ENCODE assay signal across 29 mouse cellular contexts in the genomic region with DNA sequence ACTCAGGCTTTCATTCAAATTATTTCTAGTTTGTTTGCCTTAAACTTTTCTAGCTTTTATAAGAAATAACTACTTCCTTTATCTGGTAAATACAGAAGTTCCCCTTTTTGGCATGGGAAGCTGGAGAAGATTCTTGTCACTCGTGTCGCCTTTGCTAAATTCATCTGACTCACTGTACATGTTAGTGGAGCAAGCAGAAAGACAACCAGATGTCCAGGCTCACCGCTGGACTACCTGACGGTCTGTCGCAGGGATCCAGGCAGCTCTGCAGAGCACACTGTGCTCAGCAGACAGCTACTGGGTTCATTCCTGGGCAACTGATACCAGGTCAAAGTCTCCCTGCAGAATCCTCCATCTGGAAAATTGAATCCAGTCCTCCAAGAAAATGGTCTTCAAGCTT.
DNase-seq lines count a peak whose midpoint lies in the region; ATAC-seq and TF ChIP-seq lines count a peak whose summit lies in the region.
"Had no signal": no experiment of that assay in that cellular context is flagged by ENCODE, and none has a peak within 500 bp of the region (broad histone marks: within the 10 kb centered on the region; RNA-seq: fewer than 3 reads in every experiment).

No protein-coding gene starts in this region.

- no peak overlapping the region for H3K4me3 ChIP-seq in G1E (ENCODE audit: low read depth, low read length)
- H3K4me3 ChIP-seq in bone marrow macrophage, adult 2 months (ENCODE audit: insufficient read depth, low read length) = peak overlapping the region; percentile 21; the same call in 1 of the 2 replicates
- no peak overlapping the region for H3K4me3 ChIP-seq in macrophage (ENCODE audit: inconsistent target)
- no peak overlapping the region for H3K4me3 ChIP-seq in midbrain, embryonic 14.5 days (replicated peaks; ENCODE audit: low read depth, low read length)
- H3K4me3 ChIP-seq: embryonic facial prominence, embryonic 13.5 days; erythroblast, embryonic 14.5 days; forebrain, embryonic 13.5 days; hindbrain, embryonic 13.5 days; left cerebral cortex, adult 2 months; limb, embryonic 15.5 days; liver, embryonic 15.5 days had no signal

- peak; percentile 73 for ATAC-seq in G1E (ENCODE audit: extremely low read depth, insufficient number of reproducible peaks, low FRiP score, poor library complexity, severe bottlenecking)
- no peak for ATAC-seq in midbrain, embryonic 14.5 days (ENCODE audit: low FRiP score, low TSS enrichment)
- ATAC-seq: forebrain, embryonic 13.5 days; inflammation-experienced regulatory T-cells, adult 6 months; Patski had no signal

- TF ChIP-seq CTCF in G1E (IDR thresholded peaks at IDR 0.05; ENCODE audit: low read depth, low read length) = no peak
- no peak for TF ChIP-seq CTCF in bone marrow macrophage, adult 2 months (IDR thresholded peaks at IDR 0.05; ENCODE audit: low read depth, low read length)

- H3K36me3 ChIP-seq in G1E (replicated peaks) = no peaks in the 10 kb centered on the region
- no peaks in the 10 kb centered on the region for H3K36me3 ChIP-seq in macrophage (ENCODE audit: inconsistent target)
- no peaks in the 10 kb centered on the region for H3K36me3 ChIP-seq in midbrain, embryonic 14.5 days (ENCODE audit: control insufficient read depth, insufficient read depth, low read length)
- H3K36me3 ChIP-seq: embryonic facial prominence, embryonic 13.5 days; hindbrain, embryonic 13.5 days; limb, embryonic 15.5 days; liver, embryonic 15.5 days had no signal

- H3K4me1 ChIP-seq in G1E (ENCODE audit: insufficient read depth, low read depth, low read length) = no peaks in the 10 kb centered on the region
- H3K4me1 ChIP-seq in bone marrow macrophage, adult 2 months (ENCODE audit: control insufficient read depth, insufficient read depth, low read length) = peaks cover 2% of the 10 kb centered on the region; the same call in 1 of the 2 replicates
- H3K4me1 ChIP-seq in midbrain, embryonic 14.5 days (ENCODE audit: control insufficient read depth, insufficient read depth, low read length) = no peaks in the 10 kb centered on the region
- H3K4me1 ChIP-seq: embryonic facial prominence, embryonic 13.5 days; forebrain, embryonic 13.5 days; hindbrain, embryonic 13.5 days; limb, embryonic 15.5 days; liver, embryonic 15.5 days had no signal

- H3K79me2 ChIP-seq in macrophage (ENCODE audit: inconsistent target) = no peaks in the 10 kb centered on the region

- peak; percentile 80 for DNase-seq in 3134 (ENCODE audit: extremely low read depth, insufficient read length, low spot score)
- DNase-seq in G1E (ENCODE audit: low spot score) = no peak
- DNase-seq in cerebellum, postnatal 4 days (ENCODE audit: low spot score in 2 of 2) = no peak
- DNase-seq in embryo, embryonic 10.5 days (ENCODE audit: low spot score) = no peak
- DNase-seq in frontal cortex, postnatal 25 days (ENCODE audit: low spot score in 2 of 2) = no peak
- DNase-seq in midbrain, embryonic 14.5 days = no peak
- DNase-seq: adrenal gland, adult 2 months; cerebellum, adult 9-10 months; embryo, embryonic 11 days; gastrocnemius, postnatal 10 days; heart, adult 11 months; heart, postnatal 10 days; kidney, adult 2 months; left cerebral cortex, postnatal 4 days; right cerebral cortex, adult 18-20 months; thymus, adult 2 months had no signal

- H3K27ac ChIP-seq in bone marrow macrophage, adult 2 months (ENCODE audit: insufficient read depth, low read depth, low read length) = peak overlapping the region; percentile 46
- H3K27ac ChIP-seq in macrophage = peak overlapping the region; percentile 36; the same call in 1 of the 2 replicates
- no peak overlapping the region for H3K27ac ChIP-seq in midbrain, embryonic 14.5 days (replicated peaks; ENCODE audit: low read depth, low read length)
- H3K27ac ChIP-seq: embryonic facial prominence, embryonic 13.5 days; forebrain, embryonic 13.5 days; hindbrain, embryonic 13.5 days; kidney, postnatal 0 days; left cerebral cortex, adult 2 months; limb, embryonic 15.5 days; liver, embryonic 15.5 days had no signal

- H3K9ac ChIP-seq in midbrain, embryonic 14.5 days (replicated peaks; ENCODE audit: low read length) = no peak overlapping the region
- H3K9ac ChIP-seq: embryonic facial prominence, embryonic 13.5 days; forebrain, embryonic 13.5 days; hindbrain, embryonic 13.5 days; limb, embryonic 15.5 days; liver, embryonic 15.5 days had no signal

- TF ChIP-seq POLR2A in bone marrow macrophage, adult 2 months (IDR thresholded peaks at IDR 0.05; ENCODE audit: borderline replicate concordance, low read depth, low read length) = no peak

- H3K27me3 ChIP-seq in G1E (ENCODE audit: insufficient read depth, low read length) = no peaks in the 10 kb centered on the region
- H3K27me3 ChIP-seq in midbrain, embryonic 14.5 days (ENCODE audit: control insufficient read depth, insufficient read depth, low read length) = no peaks in the 10 kb centered on the region
- H3K27me3 ChIP-seq: embryonic facial prominence, embryonic 13.5 days; forebrain, embryonic 13.5 days; hindbrain, embryonic 13.5 days; limb, embryonic 15.5 days; liver, embryonic 15.5 days; Patski had no signal

- H3K4me2 ChIP-seq in midbrain, embryonic 14.5 days (ENCODE audit: low read length) = no peak overlapping the region
- H3K4me2 ChIP-seq: embryonic facial prominence, embryonic 13.5 days; forebrain, embryonic 13.5 days; heart, embryonic 11.5 days; hindbrain, embryonic 13.5 days; limb, embryonic 15.5 days; liver, embryonic 15.5 days had no signal

- peaks cover 5% of the 10 kb centered on the region for H3K9me3 ChIP-seq in G1E (replicated peaks)
- H3K9me3 ChIP-seq in midbrain, embryonic 14.5 days (ENCODE audit: control insufficient read depth, low read length) = no peaks in the 10 kb centered on the region
- H3K9me3 ChIP-seq: embryonic facial prominence, embryonic 13.5 days; forebrain, embryonic 13.5 days; hindbrain, embryonic 13.5 days; limb, embryonic 15.5 days; liver, embryonic 15.5 days had no signal

- WGBS in macrophage (ENCODE audit: missing documents) = 2% methylated on average over 5 of the region's 5 CpGs
- WGBS in midbrain, embryonic 14.5 days = 89% methylated on average over 5 of the region's 5 CpGs
